ENCODE assay signal across 10 mouse cellular contexts in the genomic region with DNA sequence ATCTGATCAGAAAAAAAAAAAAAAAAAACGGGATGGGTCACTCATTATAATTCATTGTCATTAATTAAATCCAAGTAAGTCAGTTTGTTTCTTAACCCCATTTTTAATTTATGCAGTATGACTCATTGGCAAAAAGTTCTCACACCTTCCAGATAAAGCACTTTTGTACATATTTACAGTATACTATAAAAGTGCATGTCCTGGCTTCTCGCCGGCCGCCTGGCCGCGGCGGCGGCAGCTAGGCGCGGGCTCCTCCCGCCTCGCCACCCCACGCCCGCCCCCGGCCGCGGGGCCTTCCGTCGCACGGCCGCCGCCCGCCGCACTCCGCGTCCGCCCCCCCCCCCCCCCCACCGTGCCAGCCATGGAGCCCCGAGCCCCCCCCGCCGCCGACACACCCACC. TPM values are rescaled to one million over a fixed set of nuclear protein-coding genes. Genes with fewer than 3 reads are reported as not detected.
DNase-seq lines count a peak whose midpoint lies in the region; ATAC-seq lines count a peak whose summit lies in the region.
"Had no signal": no experiment of that assay in that cellular context is flagged by ENCODE, and none has a peak within 500 bp of the region (broad histone marks: within the 10 kb centered on the region; RNA-seq: fewer than 3 reads in every experiment).

No protein-coding gene starts in this region.

- H3K9me3 ChIP-seq in heart, embryonic 15.5 days (replicated peaks), result no peaks in the 10 kb centered on the region
- no peaks in the 10 kb centered on the region for H3K9me3 ChIP-seq in embryonic facial prominence, embryonic 12.5 days
- no peaks in the 10 kb centered on the region for H3K9me3 ChIP-seq in intestine, embryonic 16.5 days (ENCODE audit: control insufficient read depth, low read length)
- no peaks in the 10 kb centered on the region; the same call in 1 of the 2 replicates for H3K9me3 ChIP-seq in midbrain, embryonic 16.5 days (replicated peaks; ENCODE audit: control insufficient read depth, low read length, poor library complexity, severe bottlenecking)

- H3K4me3 ChIP-seq in heart, embryonic 15.5 days, result peak overlapping the region; percentile 47
- H3K4me3 ChIP-seq in embryonic facial prominence, embryonic 12.5 days, result peak overlapping the region; percentile 31
- peak overlapping the region; percentile 43 for H3K4me3 ChIP-seq in intestine, embryonic 16.5 days (ENCODE audit: low read length)
- H3K4me3 ChIP-seq in midbrain, embryonic 16.5 days (ENCODE audit: low read depth, low read length), result peak overlapping the region; percentile 40

- H3K4me2 ChIP-seq in heart, embryonic 15.5 days, result peak overlapping the region; percentile 66
- H3K4me2 ChIP-seq in embryonic facial prominence, embryonic 12.5 days (replicated peaks), result peak overlapping the region; percentile 60
- H3K4me2 ChIP-seq in intestine, embryonic 16.5 days (ENCODE audit: low read depth, low read length), result peak overlapping the region; percentile 61
- peak overlapping the region; percentile 66 for H3K4me2 ChIP-seq in midbrain, embryonic 16.5 days (ENCODE audit: low read length)

- no peaks in the 10 kb centered on the region for H3K36me3 ChIP-seq in heart, embryonic 15.5 days
- no peaks in the 10 kb centered on the region for H3K36me3 ChIP-seq in embryonic facial prominence, embryonic 12.5 days
- H3K36me3 ChIP-seq in intestine, embryonic 16.5 days (ENCODE audit: control insufficient read depth, insufficient read depth, low read length), result no peaks in the 10 kb centered on the region
- no peaks in the 10 kb centered on the region for H3K36me3 ChIP-seq in midbrain, embryonic 16.5 days (ENCODE audit: control insufficient read depth, insufficient read depth, low read length)

- no peaks in the 10 kb centered on the region for H3K4me1 ChIP-seq in heart, embryonic 15.5 days (replicated peaks)
- no peaks in the 10 kb centered on the region for H3K4me1 ChIP-seq in embryonic facial prominence, embryonic 12.5 days
- H3K4me1 ChIP-seq in intestine, embryonic 16.5 days (ENCODE audit: control insufficient read depth, insufficient read depth, low read length), result no peaks in the 10 kb centered on the region
- no peaks in the 10 kb centered on the region for H3K4me1 ChIP-seq in midbrain, embryonic 16.5 days (ENCODE audit: control insufficient read depth, insufficient read depth, low read length)

- no peak overlapping the region for H3K27ac ChIP-seq in heart, embryonic 15.5 days
- no peak overlapping the region for H3K27ac ChIP-seq in embryonic facial prominence, embryonic 12.5 days
- no peak overlapping the region for H3K27ac ChIP-seq in intestine, embryonic 16.5 days (ENCODE audit: low read length)
- H3K27ac ChIP-seq in midbrain, embryonic 16.5 days (ENCODE audit: low read length), result no peak overlapping the region

- intact Hi-C loops in heart, postnatal 10 days (cut with DNase I), result no loop called here

- no peak overlapping the region for H3K9ac ChIP-seq in heart, embryonic 15.5 days
- peak overlapping the region; percentile 27; the same call in 1 of the 2 replicates for H3K9ac ChIP-seq in embryonic facial prominence, embryonic 12.5 days
- H3K9ac ChIP-seq in intestine, embryonic 16.5 days (ENCODE audit: low read depth, low read length), result peak overlapping the region; percentile 45; the same call in 1 of the 2 replicates
- H3K9ac ChIP-seq in midbrain, embryonic 16.5 days (ENCODE audit: low read depth, low read length), result 0 out of 2 replicates have a peak overlapping the region, but pooled peaks have one; percentile 38

- WGBS in heart, embryonic 15.5 days, result 7% methylated on average over 30 of the region's 32 CpGs
- WGBS in embryonic facial prominence, embryonic 12.5 days, result 7% methylated on average over 25 of the region's 32 CpGs
- 4% methylated on average over 27 of the region's 32 CpGs for WGBS in intestine, embryonic 16.5 days
- 6% methylated on average over 31 of the region's 32 CpGs for WGBS in midbrain, embryonic 16.5 days

- no peak for DNase-seq in heart, postnatal 10 days
- DNase-seq in cerebellum, adult 8-10 months, result no peak
- no peak for DNase-seq in spleen, postnatal 10 days (ENCODE audit: low spot score in 2 of 2)
- no peak for DNase-seq in spleen, postnatal 14 days (ENCODE audit: low spot score in 2 of 2)
- DNase-seq: cerebellum, adult 11 months had no signal

- ATAC-seq in heart, embryonic 15.5 days (replicated peaks; ENCODE audit: insufficient number of reproducible peaks, insufficient read depth, low FRiP score, low read depth), result no peak
- ATAC-seq in embryonic facial prominence, embryonic 12.5 days (ENCODE audit: insufficient number of reproducible peaks, insufficient read depth, low FRiP score, low TSS enrichment), result no peak
- 0 out of 2 replicates have a peak, but pooled peaks have one; percentile 38 for ATAC-seq in intestine, embryonic 16.5 days
- ATAC-seq in midbrain, embryonic 16.5 days, result no peak

- H3K27me3 ChIP-seq in heart, embryonic 15.5 days, result no peaks in the 10 kb centered on the region
- no peaks in the 10 kb centered on the region for H3K27me3 ChIP-seq in embryonic facial prominence, embryonic 12.5 days
- H3K27me3 ChIP-seq in intestine, embryonic 16.5 days (replicated peaks; ENCODE audit: control insufficient read depth, insufficient read depth, low read length), result no peaks in the 10 kb centered on the region
- no peaks in the 10 kb centered on the region for H3K27me3 ChIP-seq in midbrain, embryonic 16.5 days (ENCODE audit: control insufficient read depth, insufficient read depth, low read depth, low read length)
- H3K27me3 ChIP-seq: CH12.LX had no signal

RNA-seq across cellular contexts. Expression of gene Gm5141, which starts 27.1 kb away (rescaled TPM):
- polyA plus RNA-seq in heart, embryonic 15.5 days (2015; fragmentation: Nextera tagmentation; extraction: Ambion mirVana), result 5.1 and 5.8 TPM in 2 replicates
- 1 to 10 TPM; 1.0 to 1.6 TPM for total RNA-seq in heart, postnatal 10 days (2021)
- 14.3 and 16.5 TPM in 2 replicates for polyA plus RNA-seq in embryonic facial prominence, embryonic 12.5 days (2016; fragmentation: Nextera tagmentation; extraction: Ambion mirVana)
- 5.4 and 6.6 TPM in 2 replicates for polyA plus RNA-seq in intestine, embryonic 16.5 days (2015; fragmentation: Nextera tagmentation; extraction: Ambion mirVana)
- 10.3 and 12.7 TPM in 2 replicates for polyA plus RNA-seq in midbrain, embryonic 16.5 days (2015; fragmentation: Nextera tagmentation; extraction: Ambion mirVana)

RNA-seq across cellular contexts. Expression of gene Fbp2, which starts 45.5 kb away (rescaled TPM):
- 0.11 TPM in 1 of 2 replicates, not detected in the other for polyA plus RNA-seq in heart, embryonic 15.5 days (2015; fragmentation: Nextera tagmentation; extraction: Ambion mirVana)
- total RNA-seq in heart, postnatal 10 days (2021), result 10 to 100 TPM; 33.8 to 39.5 TPM
- polyA plus RNA-seq in embryonic facial prominence, embryonic 12.5 days (2016; fragmentation: Nextera tagmentation; extraction: Ambion mirVana), result 0.23 and 0.28 TPM in 2 replicates
- polyA plus RNA-seq in intestine, embryonic 16.5 days (2015; fragmentation: Nextera tagmentation; extraction: Ambion mirVana), result 406 and 487 TPM in 2 replicates
- 0.82 and 1.2 TPM in 2 replicates for polyA plus RNA-seq in midbrain, embryonic 16.5 days (2015; fragmentation: Nextera tagmentation; extraction: Ambion mirVana)

RNA-seq across cellular contexts. Expression of gene Platr25, which starts 52.2 kb away (rescaled TPM):
- 13.4 and 15.2 TPM in 2 replicates for polyA plus RNA-seq in heart, embryonic 15.5 days (2015; fragmentation: Nextera tagmentation; extraction: Ambion mirVana)
- total RNA-seq in heart, postnatal 10 days (2021), result 1 to 10 TPM; 4.4 to 5.4 TPM
- polyA plus RNA-seq in embryonic facial prominence, embryonic 12.5 days (2016; fragmentation: Nextera tagmentation; extraction: Ambion mirVana), result 42.2 and 42.9 TPM in 2 replicates
- polyA plus RNA-seq in intestine, embryonic 16.5 days (2015; fragmentation: Nextera tagmentation; extraction: Ambion mirVana), result 16.1 and 18.1 TPM in 2 replicates
- polyA plus RNA-seq in midbrain, embryonic 16.5 days (2015; fragmentation: Nextera tagmentation; extraction: Ambion mirVana), result 35.9 and 37.9 TPM in 2 replicates

Comparison
In these comparisons a context has a peak if more than half of its experiments do, and no peak if none do; other contexts are left out.
1. RNA of gene Fbp2, which starts 45.5 kb away (polyA plus RNA-seq): 406 to 487 TPM in intestine, embryonic 16.5 days; 0.82 to 1.2 TPM in midbrain, embryonic 16.5 days, 0.23 to 0.28 TPM in embryonic facial prominence, embryonic 12.5 days and 0.11 TPM in heart, embryonic 15.5 days; every median in the first group is over 100 times any median in the second.
2. Peak in every context shown above with its lines, with median percentiles within 50 percentile points of each other: H3K4me2 ChIP-seq and H3K4me3 ChIP-seq.